Mouse (Mus musculus) left cerebral cortex, adult 9 months (tissue): ENCODE measurements at regions not wholly inside any gene's neighbourhood (a gene's known extent, or its start where the extent isn't known, plus 50 kb on each side); places are given as distances from the start of the nearest gene placed in this dataset.

ENCODE experiments used
- DNase-seq, 2 experiments: peaks; one replicate each; pipeline ENCODE4 v3.0.0; 2022; ENCODE audit warnings: low spot score in 2 of 2

GRCm38 (mm10) chr1:184462481-184463124, 269.8 kb downstream of the Hlx start:
- DNase-seq: no peak

GRCm38 (mm10) chr1:184461411-184461810, 271.0 kb downstream of the Hlx start:
- no peak for DNase-seq

- DNase-seq: no peak
Measured at GRCm38 (mm10) chr1:184456727-184457126, 275.7 kb downstream of the Hlx start.

GRCm38 (mm10) chr1:184454381-184454780, 278.0 kb downstream of the Hlx start:
- no peak for DNase-seq

GRCm38 (mm10) chr1:184453673-184454072, 278.7 kb downstream of the Hlx start:
- DNase-seq: no peak

GRCm38 (mm10) chr1:184453061-184453460, 279.4 kb downstream of the Hlx start:
- no peak for DNase-seq

GRCm38 (mm10) chr1:184451686-184452085, 280.7 kb downstream of the Hlx start:
- no peak for DNase-seq

GRCm38 (mm10) chr1:184449007-184449406, 283.4 kb downstream of the Hlx start:
- no peak for DNase-seq

- DNase-seq: peak in 1 of 2 experiments; percentile 75
Measured at GRCm38 (mm10) chr1:184447911-184448310, 284.5 kb downstream of the Hlx start.

GRCm38 (mm10) chr1:184447161-184447667, 285.2 kb downstream of the Hlx start:
- peak in 1 of 2 experiments; percentile 32 for DNase-seq

GRCm38 (mm10) chr1:184444189-184444588, 288.2 kb downstream of the Hlx start:
- peak in 1 of 2 experiments; percentile 10 for DNase-seq

- DNase-seq: no peak
Measured at GRCm38 (mm10) chr1:184442701-184443100, 289.7 kb downstream of the Hlx start.

- peak in 1 of 2 experiments; percentile 12 for DNase-seq
Measured at GRCm38 (mm10) chr1:184441005-184441557, 291.3 kb downstream of the Hlx start.

GRCm38 (mm10) chr1:184439506-184439905, 292.9 kb downstream of the Hlx start:
- DNase-seq: no peak

- DNase-seq: no peak
Measured at GRCm38 (mm10) chr1:184436387-184436786, 296.0 kb downstream of the Hlx start.

GRCm38 (mm10) chr1:184428612-184429011, 303.8 kb downstream of the Hlx start:
- no peak for DNase-seq

- DNase-seq: no peak
Measured at GRCm38 (mm10) chr1:184428035-184428434, 304.4 kb downstream of the Hlx start.

- no peak for DNase-seq
Measured at GRCm38 (mm10) chr1:184425694-184426093, 306.7 kb downstream of the Hlx start.

GRCm38 (mm10) chr1:184424035-184424434, 308.4 kb downstream of the Hlx start:
- DNase-seq: no peak

GRCm38 (mm10) chr1:184412596-184412995, 319.8 kb downstream of the Hlx start:
- no peak for DNase-seq

GRCm38 (mm10) chr1:184411066-184411465, 321.4 kb downstream of the Hlx start:
- DNase-seq: no peak

- DNase-seq: no peak
Measured at GRCm38 (mm10) chr1:184409986-184410385, 322.4 kb downstream of the Hlx start.

GRCm38 (mm10) chr1:184402985-184403384, 329.4 kb downstream of the Hlx start:
- DNase-seq: no peak
